Mouse (Mus musculus) spleen, embryonic (tissue): Measurements from ENCODE around the gene Olfr520.

Source experiments
- CTCF ChIA-PET: fragments of 350-600 bp; sonication (Branson Sonifier 250); formaldehyde crosslinking; loops from one replicate; lab custom pipeline; 2022; lab: Charles Lee

Olfr520 gene

DNA sequence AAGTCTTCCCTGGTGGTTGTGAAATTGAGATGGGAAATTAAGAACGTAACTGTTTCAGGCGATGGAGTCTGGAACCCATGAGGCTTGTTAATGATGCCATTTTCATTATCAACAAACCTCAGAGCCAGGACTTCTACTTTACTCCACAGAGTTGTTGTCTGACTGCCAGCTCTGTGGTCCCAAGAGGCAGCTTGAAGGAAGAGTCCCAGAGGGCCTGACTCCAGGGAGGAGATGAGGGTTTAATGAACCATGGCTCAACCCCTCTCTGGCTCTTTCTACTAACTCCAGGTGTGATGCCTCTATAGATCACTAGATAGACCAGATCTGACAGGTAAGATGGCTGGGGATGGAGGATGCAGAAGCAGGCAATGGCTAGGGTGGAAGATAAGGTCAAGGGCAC, at the start of gene Olfr520:
TSS of gene Olfr520 (plus strand) at position 301 of the 400 bp plus-strand sequence.
- CTCF ChIA-PET: no interaction called here

DNA sequence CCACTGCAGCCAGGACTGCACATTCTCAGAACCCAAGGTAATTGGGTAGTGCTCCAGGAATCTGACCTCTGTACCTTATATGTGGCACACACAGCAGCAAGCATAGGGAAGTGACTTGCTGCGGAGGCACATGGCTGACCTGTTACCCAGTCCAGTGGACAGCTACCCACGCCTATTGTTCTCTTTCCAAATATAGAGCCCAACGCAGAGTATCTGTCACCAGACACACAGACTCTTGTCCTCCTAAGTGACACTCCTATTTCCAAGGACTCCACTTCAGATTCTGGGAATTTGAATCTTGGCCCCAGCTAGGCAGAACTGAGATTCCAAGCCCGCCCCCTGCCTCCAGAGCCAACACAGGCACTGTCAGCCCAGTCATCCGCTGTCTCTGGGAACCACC, 49.3 kb upstream of the Olfr520 start:
- CTCF ChIA-PET: no interaction called here

- CTCF ChIA-PET: no interaction called here
Measured at GRCm38 (mm10) chr7:99684086-99684485, 46.0 kb upstream of the Olfr520 start.

DNA sequence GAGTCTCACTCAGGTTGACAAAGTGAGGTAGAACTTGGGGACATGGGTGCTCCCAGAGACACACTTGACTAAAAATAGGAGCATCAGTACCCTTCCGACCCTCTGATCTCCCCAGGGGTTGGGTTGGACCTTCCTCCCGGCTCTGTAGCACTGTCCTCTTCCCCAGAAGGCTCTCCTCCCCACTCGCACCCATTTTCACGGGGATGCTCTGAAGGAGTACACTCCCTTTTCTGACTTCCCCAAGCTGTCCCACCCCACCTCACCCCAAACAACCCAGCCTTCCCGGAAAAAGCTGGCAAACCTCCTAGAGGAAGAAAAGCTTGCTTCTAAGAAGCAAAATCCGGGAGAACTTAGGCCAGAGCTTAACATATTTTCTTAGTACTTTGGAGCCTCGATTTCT, 39.3 kb upstream of the Olfr520 start:
- CTCF ChIA-PET: no interaction called here

DNA sequence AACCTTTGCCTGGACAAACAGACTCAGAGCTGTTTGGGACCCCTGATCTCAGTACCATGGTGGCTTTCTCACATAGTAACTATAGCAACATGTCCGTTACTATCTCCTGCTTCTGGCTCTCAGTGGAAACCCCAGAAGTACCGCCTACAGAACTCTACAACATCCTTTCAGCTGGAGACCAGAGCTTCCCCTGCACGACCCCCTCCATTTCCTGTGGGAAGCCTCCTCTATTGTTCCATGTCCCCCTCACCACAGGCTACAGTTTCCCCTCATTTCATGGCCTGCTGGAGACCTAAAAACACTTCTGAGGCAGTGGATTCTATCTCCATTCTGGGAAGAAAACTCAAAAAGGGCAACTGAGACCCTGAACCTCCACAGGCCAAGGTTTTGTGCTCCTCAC, 37.7 kb upstream of the Olfr520 start:
- CTCF ChIA-PET: no interaction called here

- CTCF ChIA-PET: no interaction called here
Measured at GRCm38 (mm10) chr7:99693387-99693786, 36.7 kb upstream of the Olfr520 start.

- CTCF ChIA-PET: no interaction called here
Measured at GRCm38 (mm10) chr7:99693976-99694375, 36.1 kb upstream of the Olfr520 start.

DNA sequence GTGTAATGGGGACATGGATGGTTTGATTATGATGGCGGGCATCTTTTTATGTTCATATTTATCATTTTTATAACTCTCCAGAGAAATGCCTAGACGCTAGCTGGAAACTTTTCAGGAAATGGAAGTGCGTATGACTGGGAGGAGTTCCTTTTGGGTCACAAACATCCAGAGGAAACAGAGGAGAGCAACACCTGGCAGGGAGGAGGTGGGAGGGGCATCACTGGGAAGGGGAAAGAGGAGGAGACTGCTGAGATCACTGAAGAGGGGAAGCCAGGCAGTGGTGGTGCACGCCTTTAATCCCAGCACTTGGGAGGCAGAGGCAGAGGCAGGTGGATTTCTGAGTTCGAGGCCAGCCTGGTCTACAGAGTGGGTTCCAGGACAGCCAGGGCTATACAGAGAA, 35.6 kb upstream of the Olfr520 start:
- CTCF ChIA-PET: interaction anchor here (0.7 kb wide), 1 partner anchor 165 kb away, joined by 3 read pairs; no protein-coding TSS in a partner anchor

GRCm38 (mm10) chr7:99695471-99696057, 34.5 kb upstream of the Olfr520 start:
- CTCF ChIA-PET: interaction anchor here (0.8 to 1.1 kb wide), 2 partner anchors 13 to 532 kb away, joined by 4 read pairs; no protein-coding TSS in a partner anchor

GRCm38 (mm10) chr7:99698576-99698975, 31.5 kb upstream of the Olfr520 start:
- CTCF ChIA-PET: no interaction called here

DNA sequence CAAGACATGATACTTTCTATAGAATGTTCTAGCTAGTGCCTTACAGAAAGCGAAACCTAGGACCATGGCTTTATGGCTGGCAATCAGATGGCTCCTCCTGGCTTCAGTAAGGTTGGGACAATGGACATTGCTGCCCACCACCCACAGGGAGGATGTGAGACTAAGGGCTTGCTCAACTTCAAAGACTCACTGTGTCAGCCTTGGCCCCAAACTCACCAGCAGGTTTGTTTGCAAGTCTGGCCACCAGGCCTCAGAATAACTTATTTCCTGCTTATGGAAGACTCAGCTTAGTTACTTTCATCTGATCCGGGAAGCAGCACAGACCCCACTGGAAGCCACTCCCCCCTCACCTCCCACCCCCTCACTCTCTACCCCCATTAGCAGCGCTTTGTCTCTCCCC, 31.0 kb upstream of the Olfr520 start:
- CTCF ChIA-PET: no interaction called here

DNA sequence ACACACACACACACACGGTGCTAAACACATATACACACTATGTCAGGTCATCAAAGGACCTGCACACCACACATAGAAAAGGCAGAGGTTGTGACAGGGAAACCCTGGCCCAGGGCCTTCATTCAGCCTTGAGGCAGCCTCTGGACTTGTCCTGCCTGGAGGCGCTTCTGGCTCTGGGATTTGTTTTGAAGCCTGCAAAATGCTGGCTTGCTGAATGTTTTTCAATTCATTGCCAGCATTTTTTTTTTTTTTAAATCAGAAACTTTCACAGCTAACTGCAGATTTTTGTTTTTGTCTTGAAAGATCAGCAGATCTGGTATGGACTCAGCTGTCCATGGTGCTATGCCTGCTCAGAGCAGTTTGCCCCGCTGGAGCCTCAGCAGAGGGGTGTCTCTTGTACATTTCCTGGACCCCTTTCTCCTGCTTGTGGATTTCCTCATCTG, 30.3 kb upstream of the Olfr520 start:
- CTCF ChIA-PET: no interaction called here

- CTCF ChIA-PET: no interaction called here
Measured at GRCm38 (mm10) chr7:99700641-99701040, 29.4 kb upstream of the Olfr520 start.

- CTCF ChIA-PET: no interaction called here
Measured at GRCm38 (mm10) chr7:99702201-99702600, 27.9 kb upstream of the Olfr520 start.

DNA sequence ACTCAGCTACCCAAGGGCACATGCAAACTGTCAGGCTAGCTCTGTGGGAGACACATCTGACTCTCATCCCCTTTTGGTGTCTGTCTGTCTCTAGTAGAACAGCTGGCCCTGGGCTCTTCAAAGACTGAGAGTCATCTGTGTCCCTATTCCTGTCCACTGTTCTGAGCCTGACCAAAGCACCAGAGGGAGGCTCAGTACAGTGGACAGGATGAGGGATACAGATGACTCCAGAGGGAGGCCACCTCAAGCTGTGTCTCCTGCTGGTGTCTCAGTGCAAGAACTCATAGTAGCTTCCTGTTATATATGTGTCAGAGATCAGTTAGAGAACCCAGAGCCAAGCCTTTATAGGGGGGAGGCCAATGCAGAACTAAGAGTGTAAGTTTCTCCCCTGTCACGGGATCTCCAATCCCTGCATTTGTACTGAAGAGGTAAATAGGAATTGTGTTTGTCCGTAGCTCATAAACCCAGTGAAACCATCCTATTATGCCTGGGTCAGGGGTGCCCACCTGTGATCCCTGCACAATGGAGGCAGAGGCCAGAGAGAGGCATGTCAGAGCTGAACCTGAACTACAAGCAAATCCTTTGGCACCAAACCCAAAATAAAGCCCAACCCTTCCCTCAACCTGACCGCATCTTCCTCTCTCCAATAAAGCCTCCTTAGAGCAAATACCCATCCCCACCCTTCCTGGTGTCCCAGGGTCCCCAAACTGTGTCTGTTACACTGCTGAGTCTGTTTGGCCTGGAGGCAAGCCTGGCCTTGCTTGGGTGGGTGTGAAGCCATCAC, 25.1 kb upstream of the Olfr520 start:
- CTCF ChIA-PET: no interaction called here

DNA sequence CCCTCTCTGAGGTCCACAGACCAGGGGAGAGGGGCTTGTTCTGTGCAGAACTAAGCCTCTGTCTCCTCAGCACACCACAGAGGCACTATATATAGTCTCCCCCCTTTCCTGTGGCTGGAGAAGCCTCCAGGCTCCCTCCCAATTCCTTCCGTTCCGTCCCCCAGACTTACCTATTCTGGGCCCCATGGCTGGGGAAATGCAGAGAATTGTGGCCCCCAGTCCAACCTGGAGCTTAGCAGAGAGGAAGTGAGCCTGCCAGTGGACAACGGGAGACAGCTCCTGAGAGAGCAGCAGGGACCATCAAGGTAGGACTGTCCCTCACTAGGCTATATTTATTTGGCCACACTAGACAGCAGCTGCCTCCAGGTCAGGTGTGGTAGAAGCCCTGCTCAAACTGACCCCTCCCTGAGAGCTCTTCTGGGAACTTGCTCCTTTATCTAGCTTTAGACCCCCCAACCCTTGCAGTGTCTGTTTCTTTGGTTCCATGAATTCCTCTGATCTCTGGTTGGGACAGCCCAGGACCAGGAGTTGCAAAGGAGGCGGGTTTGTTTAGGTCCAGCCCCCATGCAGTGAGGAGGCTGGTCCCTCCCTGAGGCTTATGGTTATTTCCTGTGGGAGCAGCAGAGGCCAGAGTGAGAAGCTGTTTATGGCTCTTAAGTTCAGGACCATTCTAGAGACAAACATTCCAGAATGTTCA, 23.6 kb upstream of the Olfr520 start:
- CTCF ChIA-PET: no interaction called here

GRCm38 (mm10) chr7:99707038-99707595, 23.0 kb upstream of the Olfr520 start:
- CTCF ChIA-PET: no interaction called here

DNA sequence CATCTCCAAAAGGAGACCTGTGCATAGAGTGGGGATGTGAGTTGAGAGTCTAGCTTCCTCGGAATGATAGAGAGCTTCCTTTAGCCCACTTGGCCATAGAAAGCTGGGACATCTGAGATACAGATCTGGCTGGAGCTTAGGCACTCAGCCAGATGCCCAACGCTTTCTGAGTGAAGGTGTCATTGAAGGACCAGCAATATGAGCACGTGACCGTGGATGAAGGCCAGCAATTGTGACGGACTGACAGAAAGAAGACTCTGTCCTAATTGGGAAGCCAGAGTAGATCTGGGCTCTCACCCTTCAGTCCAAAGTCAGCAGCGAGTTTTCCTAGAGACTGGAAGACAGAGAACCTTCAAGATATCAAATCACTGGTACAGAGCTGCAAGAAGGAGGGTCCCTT, 22.4 kb upstream of the Olfr520 start:
- CTCF ChIA-PET: no interaction called here

DNA sequence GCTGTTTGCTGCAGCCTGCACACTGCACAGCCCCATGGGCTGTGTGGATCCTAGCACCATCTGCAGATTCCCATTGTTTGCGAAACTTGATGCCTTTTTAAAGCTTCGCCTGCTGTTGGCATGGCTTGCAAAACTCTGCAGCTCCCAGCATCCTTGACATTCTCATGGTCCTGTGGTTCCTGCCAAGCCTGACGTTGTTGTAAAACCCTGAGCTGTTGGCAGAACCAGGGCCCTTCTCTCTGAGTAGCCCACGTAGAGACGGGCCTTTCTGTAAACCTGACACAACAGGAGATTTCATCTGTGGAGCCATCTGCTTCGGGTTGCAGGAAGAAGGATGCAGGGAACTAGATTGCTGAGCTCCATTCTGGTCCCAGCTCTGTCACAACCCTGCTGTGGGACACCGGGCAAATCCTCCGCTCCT, 21.8 kb upstream of the Olfr520 start:
- CTCF ChIA-PET: interaction anchor here (0.6 to 0.8 kb wide), 2 partner anchors 13 to 46 kb away, joined by 4 to 8 read pairs; no protein-coding TSS in a partner anchor

DNA sequence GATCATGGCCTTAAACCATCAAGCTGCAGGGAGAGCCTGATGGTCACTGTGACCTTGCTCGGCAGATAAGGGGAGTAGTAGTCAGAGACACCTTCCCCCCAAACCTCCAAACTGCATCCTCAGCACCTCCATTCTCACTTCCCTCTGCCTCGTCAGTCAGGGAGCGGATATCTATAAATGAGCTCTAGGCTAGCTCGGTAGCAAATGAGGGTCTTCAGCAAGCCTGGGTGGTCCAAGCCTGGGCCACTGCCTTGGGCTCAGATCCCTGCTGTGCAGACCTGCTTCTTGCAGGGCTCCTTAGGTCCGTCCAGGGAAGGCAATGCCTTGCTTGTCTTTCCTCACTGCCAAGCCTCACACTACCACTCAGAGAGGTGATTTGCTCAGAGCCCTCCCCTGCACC, 21.3 kb upstream of the Olfr520 start:
- CTCF ChIA-PET: interaction anchor here (0.6 to 0.8 kb wide), 2 partner anchors 13 to 46 kb away, joined by 4 to 8 read pairs; no protein-coding TSS in a partner anchor

GRCm38 (mm10) chr7:99709992-99710391, 20.1 kb upstream of the Olfr520 start:
- CTCF ChIA-PET: interaction anchor here (0.6 to 1.2 kb wide), 2 partner anchors 31 to 210 kb away, joined by 3 read pairs; no protein-coding TSS in a partner anchor

- CTCF ChIA-PET: interaction anchor here (0.6 to 1.2 kb wide), 2 partner anchors 31 to 210 kb away, joined by 3 read pairs; no protein-coding TSS in a partner anchor
Measured at GRCm38 (mm10) chr7:99710476-99710875, 19.6 kb upstream of the Olfr520 start.
